Mouse (Mus musculus) hindbrain, embryonic 15.5 days (tissue): ENCODE results near the gene Cxxc4. TPM values are rescaled to one million over a fixed set of nuclear protein-coding genes. Genes with fewer than 3 reads are reported as not detected.
"Not testable (repeated sequence)": the region's sequence is repeated elsewhere in the genome, so short reads cannot be mapped to it uniquely, and the experiment has no call there.

Source experiments
- ATAC-seq: fragments of 200-750 bp; cut with Nextera tagmentation; 2 replicates; pipeline ENCODE4 v1.8.0; 2017; ENCODE audit warnings: low read depth, moderate number of reproducible peaks, moderate TSS enrichment; ENCODE audit not compliant: low FRiP score
- H3K27ac ChIP-seq: fragments of 300-500 bp; sonication (generic); replicated peaks from 2 replicates; pipeline ENCODE4 v1.5.1; 2015; ENCODE audit warnings: mild to moderate bottlenecking, inconsistent platforms
- H3K27me3 ChIP-seq: fragments of 300-500 bp; sonication (generic); 2 replicates; pipeline ENCODE4 v1.6.1; 2015; ENCODE audit warnings: control low read depth, inconsistent platforms
- H3K36me3 ChIP-seq: fragments of 300-500 bp; sonication (generic); 2 replicates; pipeline ENCODE4 v1.6.1; 2015; ENCODE audit warnings: control low read depth, inconsistent platforms
- H3K4me1 ChIP-seq: fragments of 300-500 bp; sonication (generic); replicated peaks from 2 replicates; pipeline ENCODE4 v1.6.1; 2015; ENCODE audit warnings: control low read depth, inconsistent platforms
- H3K4me2 ChIP-seq: fragments of 300-500 bp; sonication (generic); 2 replicates; pipeline ENCODE4 v1.6.1; 2015; ENCODE audit warnings: moderate library complexity, mild to moderate bottlenecking, inconsistent platforms
- H3K4me3 ChIP-seq: fragments of 300-500 bp; sonication (generic); 2 replicates; pipeline ENCODE4 v1.5.1; 2015; ENCODE audit warnings: mild to moderate bottlenecking, inconsistent platforms
- H3K9ac ChIP-seq: fragments of 300-500 bp; sonication (generic); 2 replicates; pipeline ENCODE4 v1.6.1; 2015; ENCODE audit warnings: inconsistent platforms
- H3K9me3 ChIP-seq: fragments of 300-500 bp; sonication (generic); 2 replicates; pipeline ENCODE4 v1.6.1; 2016; ENCODE audit warnings: control low read depth, inconsistent platforms
- WGBS: fragments of 180-500 bp; shearing (Covaris S2); methylation state at CpG from one replicate; pipeline ENCODE4 v1.1.7; 2015; 5-methylcytosine and 5-hydroxymethylcytosine counted together
- polyA plus RNA-seq: library from polyadenylated mRNA; unstranded; fragments of >200 nt; fragmentation: Nextera tagmentation; extraction: Ambion mirVana; gene quantifications from 2 replicates; pipeline ENCODE4 v1.2.1, GENCODE M21; 2015

Cxxc4 gene
- 26.5 and 27.5 TPM in 2 replicates for polyA plus RNA-seq

GRCm38 (mm10) chr3:134236414-134237112 lies at the start of gene Cxxc4:
Cxxc4 (plus strand) TSS chr3:134236484.
- H3K27ac ChIP-seq, result peak within 1 kb of the TSS; percentile 98
- under 1% methylated on average over 18 of the region's 22 CpGs for WGBS
- peak within 1 kb of the TSS; percentile 47 for H3K9ac ChIP-seq
- H3K9me3 ChIP-seq, result no peaks in the 10 kb centered on the region
- peak within 1 kb of the TSS; percentile 68 for H3K4me3 ChIP-seq
- H3K4me2 ChIP-seq, result peak within 1 kb of the TSS; percentile 84
- H3K36me3 ChIP-seq, result no peaks in the 10 kb centered on the region
- peaks cover 12% of the 10 kb centered on the region for H3K4me1 ChIP-seq
- H3K27me3 ChIP-seq, result no peaks in the 10 kb centered on the region
- ATAC-seq, result peak; percentile 83

- Histone ChIP-seq H3K4me1 (no peaks in the 10 kb centered on the region; the same call in 1 of the 2 replicates), H3K36me3 (no peaks in the 10 kb centered on the region), H3K9me3 (no peaks in the 10 kb centered on the region), H3K4me3 (peak overlapping the region; percentile 23), H3K27me3 (no peaks in the 10 kb centered on the region), H3K27ac (no peak overlapping the region), H3K9ac (0 out of 2 replicates have a peak overlapping the region, but pooled peaks have one; percentile 10), H3K4me2 (peak overlapping the region; percentile 51)
- ATAC-seq, result peak; percentile 45; the same call in 1 of the 2 replicates
- 43% methylated on average over 12 of the region's 12 CpGs for WGBS
Observed at GRCm38 (mm10) chr3:134188979-134189946, 47.0 kb upstream of the Cxxc4 start.

DNA sequence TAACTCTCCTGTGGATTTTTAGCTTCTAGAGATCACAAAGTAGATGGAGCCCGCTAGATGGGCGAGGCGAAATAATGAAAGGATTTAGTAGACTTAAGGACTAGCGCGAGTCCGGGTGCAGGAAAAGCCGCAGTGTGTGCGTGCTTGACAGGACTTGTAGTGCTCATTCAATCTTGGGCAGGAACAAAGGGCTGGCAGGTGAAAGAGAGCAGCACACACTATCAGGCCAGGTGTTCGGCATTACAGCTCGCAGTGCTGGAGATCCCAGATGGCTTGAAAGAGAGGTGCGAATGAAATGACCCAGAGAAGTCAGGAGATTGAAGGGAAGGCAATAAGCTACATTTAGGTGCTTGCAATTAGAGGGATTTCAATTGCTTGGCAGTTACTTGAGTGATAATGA lies 46.2 kb upstream of the Cxxc4 start:
- H3K4me3 ChIP-seq, result peak overlapping the region; percentile 23
- H3K4me1 ChIP-seq, result no peaks in the 10 kb centered on the region; the same call in 1 of the 2 replicates
- H3K27ac ChIP-seq, result no peak overlapping the region
- H3K27me3 ChIP-seq, result no peaks in the 10 kb centered on the region
- 49% methylated on average over 11 of the region's 11 CpGs for WGBS
- H3K4me2 ChIP-seq, result peak overlapping the region; percentile 51
- no peaks in the 10 kb centered on the region for H3K36me3 ChIP-seq
- no peaks in the 10 kb centered on the region for H3K9me3 ChIP-seq
- 0 out of 2 replicates have a peak, but pooled peaks have one; percentile 56 for ATAC-seq
- no peak overlapping the region for H3K9ac ChIP-seq

- no peak overlapping the region for H3K27ac ChIP-seq
- H3K4me3 ChIP-seq, result no peak overlapping the region
- H3K9ac ChIP-seq, result no peak overlapping the region
- no peak for ATAC-seq
- H3K4me2 ChIP-seq, result no peak overlapping the region
- no peaks in the 10 kb centered on the region for H3K27me3 ChIP-seq
- no peaks in the 10 kb centered on the region for H3K4me1 ChIP-seq
- H3K36me3 ChIP-seq, result no peaks in the 10 kb centered on the region
- 80% methylated on average over 9 of the region's 9 CpGs for WGBS
- no peaks in the 10 kb centered on the region for H3K9me3 ChIP-seq
Observed at GRCm38 (mm10) chr3:134199892-134200291, 36.4 kb upstream of the Cxxc4 start.

GRCm38 (mm10) chr3:134206624-134207023 lies 29.7 kb upstream of the Cxxc4 start:
- Histone ChIP-seq H3K4me3 (no peak overlapping the region), H3K4me1 (no peaks in the 10 kb centered on the region), H3K9me3 (no peaks in the 10 kb centered on the region), H3K4me2 (no peak overlapping the region), H3K9ac (no peak overlapping the region), H3K36me3 (no peaks in the 10 kb centered on the region), H3K27me3 (no peaks in the 10 kb centered on the region), H3K27ac (no peak overlapping the region)
- 92% methylated on average over 3 of the region's 3 CpGs for WGBS
- no peak for ATAC-seq

- no peak overlapping the region for H3K4me3 ChIP-seq
- 76% methylated on average over 6 of the region's 6 CpGs for WGBS
- H3K4me2 ChIP-seq, result no peak overlapping the region
- H3K4me1 ChIP-seq, result no peaks in the 10 kb centered on the region
- H3K27me3 ChIP-seq, result no peaks in the 10 kb centered on the region
- no peaks in the 10 kb centered on the region for H3K9me3 ChIP-seq
- ATAC-seq, result no peak
- H3K9ac ChIP-seq, result no peak overlapping the region
- H3K36me3 ChIP-seq, result no peaks in the 10 kb centered on the region
- no peak overlapping the region for H3K27ac ChIP-seq
Observed at GRCm38 (mm10) chr3:134210950-134211349, 25.3 kb upstream of the Cxxc4 start.

- ATAC-seq, H3K4me1 ChIP-seq, H3K4me2 ChIP-seq, H3K4me3 ChIP-seq, H3K27ac ChIP-seq, H3K27me3 ChIP-seq, H3K36me3 ChIP-seq, H3K9ac ChIP-seq, H3K9me3 ChIP-seq: not testable (repeated sequence)
Observed at GRCm38 (mm10) chr3:134219881-134220280, 16.4 kb upstream of the Cxxc4 start.

DNA sequence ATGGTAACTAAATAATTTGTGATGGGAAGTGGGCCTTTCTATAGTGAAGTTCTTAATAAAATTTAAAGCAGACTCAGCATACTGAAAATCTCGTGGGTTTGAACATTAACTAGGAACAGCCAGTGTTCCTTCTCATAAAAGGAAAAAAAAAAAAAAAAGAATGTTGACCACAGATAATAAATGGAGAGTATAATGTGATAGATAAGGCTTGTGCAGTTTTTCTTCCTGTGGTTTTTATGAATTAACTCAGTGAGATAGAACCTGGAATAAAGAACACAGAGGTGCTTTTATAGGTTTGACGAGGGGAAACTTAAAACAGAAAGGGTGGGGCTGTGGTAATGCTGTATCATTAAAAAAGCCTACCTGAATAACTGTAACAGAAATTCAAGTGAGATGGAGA lies 15.3 kb upstream of the Cxxc4 start:
- H3K9ac ChIP-seq, result no peak overlapping the region
- no peak overlapping the region for H3K4me3 ChIP-seq
- WGBS, result 76% methylated on average over 2 of the region's 2 CpGs
- no peaks in the 10 kb centered on the region for H3K4me1 ChIP-seq
- H3K9me3 ChIP-seq, result no peaks in the 10 kb centered on the region
- no peak overlapping the region for H3K27ac ChIP-seq
- H3K36me3 ChIP-seq, result no peaks in the 10 kb centered on the region
- H3K4me2 ChIP-seq, result no peak overlapping the region
- ATAC-seq, result no peak
- no peaks in the 10 kb centered on the region for H3K27me3 ChIP-seq

GRCm38 (mm10) chr3:134222593-134222992 lies 13.7 kb upstream of the Cxxc4 start:
- no peak for ATAC-seq
- Histone ChIP-seq H3K4me3 (no peak overlapping the region), H3K9ac (no peak overlapping the region), H3K4me1 (no peaks in the 10 kb centered on the region), H3K36me3 (no peaks in the 10 kb centered on the region), H3K9me3 (no peaks in the 10 kb centered on the region), H3K27ac (no peak overlapping the region), H3K27me3 (no peaks in the 10 kb centered on the region), H3K4me2 (no peak overlapping the region)
- 55% methylated on average over 1 of the region's 1 CpGs for WGBS

GRCm38 (mm10) chr3:134223956-134224355 lies 12.3 kb upstream of the Cxxc4 start:
- no peaks in the 10 kb centered on the region for H3K27me3 ChIP-seq
- H3K36me3 ChIP-seq, result no peaks in the 10 kb centered on the region
- no peak overlapping the region for H3K4me2 ChIP-seq
- H3K4me3 ChIP-seq, result no peak overlapping the region
- H3K27ac ChIP-seq, result no peak overlapping the region
- no peak overlapping the region for H3K9ac ChIP-seq
- WGBS, result 89% methylated on average over 7 of the region's 7 CpGs
- no peaks in the 10 kb centered on the region for H3K4me1 ChIP-seq
- no peaks in the 10 kb centered on the region for H3K9me3 ChIP-seq
- ATAC-seq, result no peak

DNA sequence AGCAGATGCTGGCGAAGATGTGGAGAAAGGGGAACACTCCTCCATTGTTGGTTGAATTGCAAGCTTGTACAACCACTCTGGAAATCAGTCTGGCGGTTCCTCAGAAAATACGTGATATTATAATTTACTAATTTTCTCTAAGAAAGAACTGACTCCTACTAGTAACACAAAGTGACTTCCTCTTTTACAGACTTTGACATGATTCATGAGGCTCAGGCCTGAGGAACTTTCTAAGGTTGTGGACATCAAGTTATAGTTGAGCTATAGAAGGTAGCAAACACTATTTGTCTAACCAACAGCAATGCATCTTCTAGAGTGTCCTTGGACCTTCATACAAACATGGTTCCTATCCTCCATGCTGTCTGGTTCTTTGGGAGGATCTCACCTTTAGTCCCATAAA lies 10.4 kb upstream of the Cxxc4 start:
- WGBS, result 94% methylated on average over 3 of the region's 3 CpGs
- ATAC-seq, result no peak

GRCm38 (mm10) chr3:134232753-134233152 lies 3.5 kb upstream of the Cxxc4 start:
- Histone ChIP-seq H3K36me3 (no peaks in the 10 kb centered on the region), H3K4me3 (no peak overlapping the region), H3K27ac (no peak overlapping the region), H3K9me3 (no peaks in the 10 kb centered on the region), H3K9ac (no peak overlapping the region), H3K4me1 (peaks cover 4% of the 10 kb centered on the region), H3K27me3 (no peaks in the 10 kb centered on the region), H3K4me2 (no peak overlapping the region)
- 97% methylated on average over 2 of the region's 2 CpGs for WGBS
- no peak for ATAC-seq

More for the DNA sequence above, 10.4 kb upstream of the Cxxc4 start:
- Histone ChIP-seq H3K9ac (no peak overlapping the region), H3K4me1 (no peaks in the 10 kb centered on the region), H3K36me3 (no peaks in the 10 kb centered on the region), H3K27me3 (no peaks in the 10 kb centered on the region), H3K27ac (no peak overlapping the region), H3K9me3 (no peaks in the 10 kb centered on the region), H3K4me3 (no peak overlapping the region), H3K4me2 (no peak overlapping the region)
